Mouse (Mus musculus) kidney, postnatal 4 days (tissue): ENCODE data around the gene Cdipt.

Experiments
- DNase-seq, 2 experiments: peaks; one replicate each; pipeline ENCODE4 v3.0.0; 2021; ENCODE audit warnings: mixed read lengths in 2 of 2

Gene Cdipt

DNA sequence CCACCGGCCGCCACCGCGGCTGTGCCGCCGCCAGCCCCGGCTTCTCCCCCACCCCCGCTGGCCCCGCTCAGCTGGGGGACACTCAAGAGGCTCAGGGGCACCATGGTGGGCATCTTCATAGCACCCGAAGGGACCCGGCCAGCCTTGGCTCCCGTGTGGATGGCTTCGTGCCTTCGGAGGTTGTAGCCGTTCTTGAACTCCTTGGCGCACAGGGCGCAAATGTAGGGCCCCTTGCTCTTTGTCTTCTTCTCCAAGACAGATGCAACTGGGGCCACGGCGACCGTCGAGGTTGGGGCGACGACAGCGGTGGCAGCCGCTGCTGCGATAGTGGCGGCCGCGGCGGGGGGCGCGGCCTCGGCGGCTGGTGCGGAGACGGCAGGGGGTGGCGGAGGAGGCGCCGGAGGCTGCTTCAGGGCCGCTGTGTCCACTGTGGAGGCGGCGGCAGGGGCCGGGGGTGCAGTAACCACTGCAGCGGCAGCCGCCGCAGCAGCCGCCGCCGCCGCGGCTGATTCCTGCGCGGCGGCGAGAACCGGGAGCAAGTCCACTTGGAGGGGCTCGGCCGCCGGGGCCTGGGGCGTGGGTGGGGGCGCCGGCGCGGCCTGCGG is 49.9 kb downstream of the Cdipt start:
- DNase-seq: peak; percentile 73 to 84

DNA sequence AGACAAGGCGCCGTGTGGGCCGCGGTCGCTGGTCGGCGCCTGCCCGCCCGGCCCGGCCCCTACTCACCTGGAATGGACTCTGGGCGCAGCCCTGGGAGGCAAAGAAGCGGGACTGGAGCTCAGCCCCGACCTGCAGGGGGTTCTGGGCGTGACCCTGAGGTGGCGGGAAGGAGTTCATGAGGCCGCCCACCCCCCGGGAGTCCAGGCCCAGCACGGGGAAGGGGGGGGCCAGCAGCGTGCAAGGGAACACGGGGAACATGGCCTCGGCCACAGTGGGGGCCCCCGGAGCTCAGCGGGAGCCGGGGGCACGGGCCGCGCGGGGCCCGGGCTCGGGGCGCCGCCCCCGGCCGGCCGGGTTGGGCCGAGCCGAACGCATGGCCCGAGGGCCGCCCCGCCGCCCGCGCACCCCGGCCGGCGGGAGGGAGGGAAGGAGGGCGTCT is 50.5 kb downstream of the Cdipt start:
- DNase-seq: peak; percentile 82 to 89

GRCm38 (mm10) chr7:127026616-127026983 is 50.9 kb downstream of the Cdipt start:
- DNase-seq: no peak

GRCm38 (mm10) chr7:127026984-127027726 is 51.4 kb downstream of the Cdipt start, which contains the start of gene Maz:
TSS of gene Maz (minus strand) at chr7:127027037.
- peak; percentile 99 to 100 for DNase-seq

GRCm38 (mm10) chr7:127027885-127028284 is 52.2 kb downstream of the Cdipt start:
- DNase-seq: no peak
